Mouse (Mus musculus) CD4-positive, CD25-positive, alpha-beta regulatory T cell, adult 4 months (primary cell): ENCODE measurements around the gene Ceacam1. TPM values are rescaled to one million over a fixed set of nuclear protein-coding genes. Genes with fewer than 3 reads are reported as not detected.
"Not testable (repeated sequence)": the region's sequence is repeated elsewhere in the genome, so short reads cannot be mapped to it uniquely, and the experiment has no call there.

Experiments
- ATAC-seq: one replicate; pipeline ENCODE4 v1.8.0; 2017
- polyA plus RNA-seq, 2 experiments: library from polyadenylated mRNA; unstranded; fragments of 100-300 nt; shearing (Covaris generic); gene quantifications; one replicate each; pipeline ENCODE4 v1.2.1; 2017

The Ceacam1 gene
- polyA plus RNA-seq, 2 experiments from 2014 or later, result 1.2 TPM; not detected in 1

DNA sequence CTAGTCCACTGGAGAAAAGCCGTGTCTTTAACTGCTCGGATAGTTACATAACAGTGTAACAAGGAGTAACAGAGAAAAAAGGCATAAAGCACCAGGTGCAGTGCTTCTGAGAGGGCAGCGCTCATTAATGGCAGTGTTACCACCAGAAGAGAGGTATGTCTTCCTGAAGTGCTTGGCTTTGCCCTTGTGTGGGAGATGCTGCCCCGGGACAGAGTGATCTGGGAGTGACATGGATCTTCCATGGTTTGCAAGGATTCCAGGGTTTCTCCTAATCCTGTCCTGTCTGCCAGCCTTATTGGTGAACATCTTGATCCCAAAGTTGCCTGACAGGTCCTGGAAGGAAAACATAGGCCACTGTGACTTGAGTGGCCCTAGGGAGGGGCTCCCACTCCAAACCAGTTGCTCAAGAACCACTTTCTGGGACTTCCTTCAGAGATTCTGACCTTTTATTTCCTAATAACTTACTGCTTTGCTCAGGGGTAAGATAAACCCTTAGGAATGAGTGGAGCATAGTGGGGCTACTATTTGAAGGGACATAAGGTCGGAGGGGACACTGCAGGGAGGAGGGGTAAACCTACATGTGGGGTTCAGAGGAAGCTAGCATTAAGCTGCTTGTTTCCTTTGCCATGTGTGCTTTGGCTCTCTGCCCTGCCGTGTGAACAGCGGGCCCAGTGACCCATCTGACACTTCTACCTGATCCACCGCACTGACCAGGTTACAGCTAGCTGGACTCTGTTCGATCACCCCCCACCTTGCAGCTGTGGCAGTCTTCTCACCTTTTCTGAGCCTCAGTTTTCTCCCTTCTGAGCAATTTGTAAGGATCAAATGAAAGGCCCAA, 37.2 kb downstream of the Ceacam1 start:
- no peak for ATAC-seq

- no peak for ATAC-seq
These were observed 38.1 kb downstream of the Ceacam1 start for GRCm38 (mm10) chr7:25439124-25439822.

- ATAC-seq, result no peak
These were observed 40.7 kb downstream of the Ceacam1 start for GRCm38 (mm10) chr7:25436704-25437103.

DNA sequence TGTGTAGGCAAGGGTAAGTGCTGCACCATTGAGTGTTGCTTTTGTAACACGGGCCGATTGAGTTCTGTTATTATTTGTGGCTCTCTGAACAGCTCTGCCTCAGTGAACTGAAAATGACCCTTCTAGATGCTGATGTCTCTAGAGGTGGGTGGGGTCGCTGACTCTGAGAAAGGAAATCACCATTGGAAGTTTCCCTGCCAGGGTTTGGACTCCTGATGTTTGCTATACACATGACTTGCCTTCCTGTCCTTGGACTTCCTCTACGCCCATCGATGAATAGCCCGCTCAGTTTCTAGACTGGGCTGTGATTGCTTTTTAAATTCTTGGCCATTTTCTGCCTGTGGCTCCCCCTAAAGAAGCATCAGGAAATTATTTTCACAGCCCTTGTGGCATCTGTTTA, 41.2 kb downstream of the Ceacam1 start:
- no peak for ATAC-seq

- ATAC-seq, result no peak
These were observed 41.9 kb downstream of the Ceacam1 start for GRCm38 (mm10) chr7:25435546-25435851.

GRCm38 (mm10) chr7:25434654-25435545, 42.5 kb downstream of the Ceacam1 start:
- ATAC-seq, result no peak

GRCm38 (mm10) chr7:25433781-25434560, 43.4 kb downstream of the Ceacam1 start:
- no peak for ATAC-seq

DNA sequence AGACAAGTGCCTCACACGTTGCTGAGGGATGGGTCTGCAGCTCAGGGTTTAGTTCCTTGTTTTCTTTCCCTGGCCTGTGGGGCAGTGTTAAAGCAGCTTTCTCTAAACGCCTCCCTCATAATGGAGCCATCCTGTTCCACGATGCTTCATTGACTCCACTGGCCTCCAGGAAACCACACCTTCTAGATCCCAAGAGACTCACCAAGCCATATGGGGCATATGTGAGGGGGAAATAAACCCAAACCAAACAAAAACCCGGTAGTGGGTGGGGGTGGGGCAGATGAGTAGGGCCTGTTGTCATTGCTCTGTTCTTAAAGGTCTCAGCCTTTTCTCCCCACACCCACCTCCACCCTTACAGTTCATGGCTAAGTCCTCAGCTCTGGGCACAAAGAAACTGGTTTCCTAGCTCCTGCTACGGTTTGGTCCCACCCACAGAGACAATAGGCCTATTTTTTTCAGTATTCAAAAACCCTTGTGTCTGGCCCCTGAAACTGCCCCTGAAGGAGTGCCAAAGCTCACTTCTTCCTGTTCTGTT, 44.3 kb downstream of the Ceacam1 start:
- no peak for ATAC-seq

- no peak for ATAC-seq
These were observed 45.0 kb downstream of the Ceacam1 start for GRCm38 (mm10) chr7:25432381-25432780.

- no peak for ATAC-seq
These were observed 47.3 kb downstream of the Ceacam1 start for GRCm38 (mm10) chr7:25429886-25430784.

DNA sequence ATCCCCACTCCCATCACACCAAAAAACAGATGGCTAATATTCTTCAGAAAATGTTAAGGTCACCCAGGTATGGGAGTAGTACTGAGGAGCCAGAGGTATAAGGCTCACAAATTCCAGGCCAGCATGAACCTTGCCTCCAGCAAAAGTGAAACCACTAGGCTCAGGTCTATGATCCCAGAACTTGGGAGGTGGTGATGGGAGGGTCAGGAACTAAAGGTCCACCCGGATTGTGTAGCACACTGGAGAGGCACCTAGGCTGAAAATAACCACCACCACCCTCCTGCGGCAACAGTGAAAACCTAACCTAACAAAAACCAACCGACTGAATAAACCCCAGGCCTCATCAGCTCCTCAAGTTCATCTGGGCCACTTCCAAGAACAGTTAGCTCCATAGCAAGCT, 49.1 kb downstream of the Ceacam1 start:
- no peak for ATAC-seq

DNA sequence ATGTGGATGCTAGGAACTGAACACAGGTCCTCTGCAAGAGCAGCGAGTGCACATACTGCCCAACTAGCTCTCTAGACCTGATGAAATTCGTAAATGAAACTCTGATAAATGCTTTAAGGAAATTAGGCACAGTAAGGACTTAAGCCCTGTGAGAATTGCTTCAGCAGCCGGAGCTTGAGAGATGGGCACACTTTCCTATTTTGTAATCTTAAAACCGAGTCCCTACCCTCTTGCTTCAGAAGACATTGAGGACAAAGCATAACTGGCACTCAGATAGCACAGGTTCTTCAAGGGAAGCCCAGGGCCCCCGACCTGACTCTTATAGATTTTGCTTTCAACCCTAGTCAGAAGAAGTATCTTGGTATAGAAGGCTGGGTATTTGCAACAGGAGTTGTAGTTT, 50.3 kb downstream of the Ceacam1 start:
- no peak for ATAC-seq

GRCm38 (mm10) chr7:25426380-25426779, 51.0 kb downstream of the Ceacam1 start:
- ATAC-seq, result not testable (repeated sequence)

DNA sequence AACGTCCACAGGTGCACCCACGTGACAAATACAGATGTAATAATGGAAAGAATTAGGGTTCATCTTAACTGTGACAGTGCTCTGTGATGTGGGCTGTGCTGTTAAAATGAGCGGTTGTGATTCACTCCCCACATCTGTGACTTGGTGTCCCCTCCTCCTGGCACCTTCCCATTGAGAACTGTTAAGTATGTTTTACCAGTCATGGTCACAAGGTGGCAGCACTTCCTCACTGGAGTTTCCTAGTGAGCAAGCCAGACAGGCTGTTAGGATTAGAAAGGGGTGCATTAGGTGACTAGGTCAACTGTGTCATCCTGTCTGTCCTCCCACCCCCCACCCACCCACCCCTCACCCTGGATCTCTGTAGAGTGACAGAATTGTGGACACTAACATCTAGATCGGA, 53.0 kb downstream of the Ceacam1 start:
- peak; percentile 60 for ATAC-seq

DNA sequence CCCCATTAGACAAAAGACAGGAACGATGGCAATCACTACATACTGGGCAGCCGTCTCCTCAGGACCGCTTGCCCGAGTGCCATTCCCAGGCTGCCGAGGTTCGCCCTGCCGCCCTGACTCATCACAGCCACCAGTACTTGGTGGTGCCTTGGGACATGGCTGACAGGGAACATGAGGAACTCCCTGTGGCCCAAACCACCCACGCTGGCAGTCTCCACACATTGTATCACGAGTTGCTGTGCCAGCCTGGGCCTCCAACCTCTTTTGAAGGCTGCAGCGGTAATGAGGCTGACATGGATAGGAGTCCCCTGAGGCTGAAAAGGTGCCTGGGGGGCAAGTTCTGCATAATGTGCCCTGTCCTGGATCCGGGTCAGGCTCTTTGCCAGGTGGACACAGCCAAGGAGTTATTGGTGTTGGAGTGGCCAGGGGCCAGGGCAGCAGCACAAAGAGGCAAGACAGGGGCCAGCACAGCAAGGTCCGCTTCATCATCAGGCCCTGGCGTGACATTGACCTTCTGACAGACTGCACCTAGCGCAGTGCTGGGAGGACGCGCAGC, 55.0 kb downstream of the Ceacam1 start:
- no peak for ATAC-seq

DNA sequence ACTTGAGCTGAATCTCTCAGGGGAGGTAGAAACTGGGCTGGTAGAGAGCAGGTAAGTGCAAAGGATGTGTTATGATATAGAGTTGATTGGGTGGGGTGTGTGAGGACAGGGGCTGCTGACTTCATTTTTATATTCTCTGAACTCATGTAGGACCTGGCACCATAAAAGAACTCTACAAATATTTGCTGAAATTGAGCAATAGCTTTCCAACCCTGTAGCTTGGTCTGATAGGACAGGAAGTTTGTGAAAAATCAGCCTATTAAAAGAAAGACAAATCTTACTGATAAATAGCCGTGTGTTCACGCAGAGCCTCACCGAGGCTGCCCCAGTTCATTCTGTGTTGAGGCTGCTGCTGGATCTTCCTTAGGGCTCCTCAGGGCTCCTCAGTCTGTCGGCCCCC, 57.5 kb downstream of the Ceacam1 start:
- ATAC-seq, result no peak

DNA sequence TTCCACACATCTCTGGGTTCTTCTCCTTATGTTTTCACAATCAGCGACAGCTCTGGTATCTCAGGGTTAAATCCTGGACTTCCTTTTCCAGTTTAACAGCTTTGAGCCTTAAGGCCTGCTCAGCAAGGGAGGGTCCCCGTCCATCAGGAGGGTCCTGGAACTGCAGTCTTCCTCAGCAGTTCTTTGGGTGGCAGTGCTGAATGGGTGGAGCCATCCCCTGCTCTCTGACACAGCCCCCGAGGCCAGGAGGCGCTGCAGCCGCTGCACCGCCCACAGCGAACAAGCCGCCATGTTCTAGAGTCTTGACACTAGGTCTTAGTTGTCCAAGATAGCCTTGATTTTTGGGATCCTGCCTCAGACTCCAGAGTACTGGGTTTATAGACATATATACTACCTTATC, 57.9 kb downstream of the Ceacam1 start:
- no peak for ATAC-seq

GRCm38 (mm10) chr7:25417597-25417996, 59.8 kb downstream of the Ceacam1 start:
- no peak for ATAC-seq

- no peak for ATAC-seq
These were observed 64.5 kb downstream of the Ceacam1 start, which contains the start of gene Cxcl17 for GRCm38 (mm10) chr7:25412833-25413441. Gene Cxcl17, minus strand, starts transcription at chr7:25412886.

DNA sequence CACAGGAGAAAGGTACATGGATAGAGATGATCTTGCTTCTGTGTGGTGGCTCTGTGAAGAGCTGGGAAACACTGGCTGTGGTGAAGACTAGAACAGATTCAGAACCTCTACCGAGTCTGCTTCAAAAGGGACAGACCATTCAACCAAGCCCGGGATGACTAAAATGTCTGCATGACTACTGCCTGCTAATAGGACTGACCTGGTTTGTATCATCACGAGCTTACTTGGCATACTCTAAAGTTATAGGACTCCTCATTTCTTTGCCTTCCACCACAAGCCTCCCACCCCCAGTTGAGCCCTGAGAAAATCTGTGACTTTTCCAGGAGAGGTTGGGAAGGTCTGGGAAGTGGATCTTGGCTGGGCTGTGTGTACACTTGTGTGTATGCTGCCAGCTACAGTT, 65.5 kb downstream of the Ceacam1 start:
- ATAC-seq, result no peak
